Mouse (Mus musculus): ENCODE data around the gene Mapkbp1. TPM values are rescaled to one million over a fixed set of nuclear protein-coding genes. Genes with fewer than 3 reads are reported as not detected.

Mapkbp1 gene
- polyA plus RNA-seq, 1 experiment from 2014 or later = 4.9 TPM

- no peaks in the 10 kb centered on the region for H3K27me3 ChIP-seq
Measured at GRCm38 (mm10) chr2:119993515-119993914, 21.0 kb downstream of the Mapkbp1 start.

GRCm38 (mm10) chr2:119994839-119995238, 22.3 kb downstream of the Mapkbp1 start:
- H3K27me3 ChIP-seq = no peaks in the 10 kb centered on the region
- WGBS = 92% methylated on average over 6 of the region's 6 CpGs
- H3K9me3 ChIP-seq = no peaks in the 10 kb centered on the region
- no peak overlapping the region for H3K4me2 ChIP-seq
- H3K36me3 ChIP-seq = peaks cover 22% of the 10 kb centered on the region; the same call in 1 of the 2 replicates
- 0 out of 2 replicates have a peak, but pooled peaks cover 3% of the 10 kb centered on the region for H3K4me1 ChIP-seq (replicated peaks)
- peak overlapping the region; percentile 71; the same call in 1 of the 2 replicates for H3K27ac ChIP-seq
- ATAC-seq (ENCODE audit: low FRiP score) = no peak
- H3K4me3 ChIP-seq = no peak overlapping the region
- no peak overlapping the region for H3K9ac ChIP-seq

More at GRCm38 (mm10) chr2:119993515-119993914, 21.0 kb downstream of the Mapkbp1 start:
- H3K4me1 ChIP-seq (replicated peaks) = peaks cover 8% of the 10 kb centered on the region; the same call in 1 of the 2 replicates
- 57% methylated on average over 2 of the region's 2 CpGs for WGBS
- peaks cover 10% of the 10 kb centered on the region; the same call in 1 of the 2 replicates for H3K36me3 ChIP-seq
- no peak overlapping the region for H3K27ac ChIP-seq
- H3K9me3 ChIP-seq = no peaks in the 10 kb centered on the region
- H3K9ac ChIP-seq = no peak overlapping the region
- no peak for ATAC-seq (ENCODE audit: low FRiP score)
- H3K4me3 ChIP-seq = no peak overlapping the region
- no peak overlapping the region for H3K4me2 ChIP-seq

GRCm38 (mm10) chr2:119995391-119996281, 23.1 kb downstream of the Mapkbp1 start:
- no peaks in the 10 kb centered on the region for H3K27me3 ChIP-seq
- ATAC-seq (ENCODE audit: low FRiP score) = no peak
- H3K4me1 ChIP-seq (replicated peaks) = 0 out of 2 replicates have a peak, but pooled peaks cover 3% of the 10 kb centered on the region
- no peak overlapping the region for H3K4me2 ChIP-seq
- H3K36me3 ChIP-seq = peaks cover 24% of the 10 kb centered on the region; the same call in 1 of the 2 replicates
- H3K4me3 ChIP-seq = no peak overlapping the region
- H3K27ac ChIP-seq = peak overlapping the region; percentile 71
- H3K9ac ChIP-seq = no peak overlapping the region
- no peaks in the 10 kb centered on the region for H3K9me3 ChIP-seq
- WGBS = 63% methylated on average over 9 of the region's 9 CpGs

- WGBS = 77% methylated on average over 4 of the region's 4 CpGs
- no peak for ATAC-seq (ENCODE audit: low FRiP score)
- H3K4me3 ChIP-seq = no peak overlapping the region
Measured at GRCm38 (mm10) chr2:119997354-119997753, 24.9 kb downstream of the Mapkbp1 start.

GRCm38 (mm10) chr2:119999731-120000130, 27.2 kb downstream of the Mapkbp1 start:
- WGBS = 92% methylated on average over 2 of the region's 2 CpGs

More at GRCm38 (mm10) chr2:119997354-119997753, 24.9 kb downstream of the Mapkbp1 start:
- no peak overlapping the region for H3K9ac ChIP-seq
- H3K4me1 ChIP-seq (replicated peaks) = 0 out of 2 replicates have a peak, but pooled peaks cover 3% of the 10 kb centered on the region
- H3K27me3 ChIP-seq = no peaks in the 10 kb centered on the region
- no peak overlapping the region for H3K4me2 ChIP-seq
- H3K27ac ChIP-seq = no peak overlapping the region
- H3K36me3 ChIP-seq = peaks cover 27% of the 10 kb centered on the region; the same call in 1 of the 2 replicates
- no peaks in the 10 kb centered on the region for H3K9me3 ChIP-seq

GRCm38 (mm10) chr2:120000882-120001584, 28.5 kb downstream of the Mapkbp1 start:
- H3K9me3 ChIP-seq = no peaks in the 10 kb centered on the region
- 0 out of 2 replicates have a peak overlapping the region, but pooled peaks have one; percentile 30 for H3K27ac ChIP-seq

More at GRCm38 (mm10) chr2:119999731-120000130, 27.2 kb downstream of the Mapkbp1 start:
- H3K27ac ChIP-seq = no peak overlapping the region
- no peak overlapping the region for H3K4me3 ChIP-seq
- H3K4me1 ChIP-seq (replicated peaks) = 0 out of 2 replicates have a peak, but pooled peaks cover 3% of the 10 kb centered on the region
- no peaks in the 10 kb centered on the region for H3K9me3 ChIP-seq
- H3K4me2 ChIP-seq = no peak overlapping the region
- no peaks in the 10 kb centered on the region for H3K27me3 ChIP-seq
- H3K9ac ChIP-seq = no peak overlapping the region
- H3K36me3 ChIP-seq = peaks cover 32% of the 10 kb centered on the region
- no peak for ATAC-seq (ENCODE audit: low FRiP score)

GRCm38 (mm10) chr2:120001956-120002355, 29.5 kb downstream of the Mapkbp1 start:
- no peaks in the 10 kb centered on the region for H3K9me3 ChIP-seq
- no peaks in the 10 kb centered on the region for H3K4me1 ChIP-seq (replicated peaks)
- H3K36me3 ChIP-seq = peaks cover 36% of the 10 kb centered on the region
- no peak overlapping the region for H3K9ac ChIP-seq
- WGBS = 75% methylated on average over 4 of the region's 4 CpGs
- no peaks in the 10 kb centered on the region for H3K27me3 ChIP-seq
- H3K27ac ChIP-seq = no peak overlapping the region
- no peak overlapping the region for H3K4me3 ChIP-seq
- ATAC-seq (ENCODE audit: low FRiP score) = no peak
- no peak overlapping the region for H3K4me2 ChIP-seq

More at GRCm38 (mm10) chr2:120000882-120001584, 28.5 kb downstream of the Mapkbp1 start:
- WGBS = 82% methylated on average over 3 of the region's 3 CpGs
- no peak overlapping the region for H3K4me3 ChIP-seq
- H3K36me3 ChIP-seq = peaks cover 36% of the 10 kb centered on the region
- no peaks in the 10 kb centered on the region for H3K4me1 ChIP-seq (replicated peaks)
- no peak overlapping the region for H3K9ac ChIP-seq
- ATAC-seq (ENCODE audit: low FRiP score) = no peak
- no peak overlapping the region for H3K4me2 ChIP-seq
- no peaks in the 10 kb centered on the region for H3K27me3 ChIP-seq

- no peaks in the 10 kb centered on the region for H3K4me1 ChIP-seq (replicated peaks)
- no peak overlapping the region for H3K4me3 ChIP-seq
- peaks cover 21% of the 10 kb centered on the region for H3K36me3 ChIP-seq
- H3K9me3 ChIP-seq = no peaks in the 10 kb centered on the region
- H3K27me3 ChIP-seq = no peaks in the 10 kb centered on the region
- H3K4me2 ChIP-seq = no peak overlapping the region
- no peak for ATAC-seq (ENCODE audit: low FRiP score)
- WGBS = 84% methylated on average over 2 of the region's 2 CpGs
- H3K27ac ChIP-seq = no peak overlapping the region
- no peak overlapping the region for H3K9ac ChIP-seq
Measured at GRCm38 (mm10) chr2:120003970-120004369, 31.5 kb downstream of the Mapkbp1 start.

GRCm38 (mm10) chr2:120006696-120007095, 34.2 kb downstream of the Mapkbp1 start:
- no peaks in the 10 kb centered on the region for H3K4me1 ChIP-seq (replicated peaks)
- peaks cover 16% of the 10 kb centered on the region for H3K36me3 ChIP-seq
- no peak overlapping the region for H3K27ac ChIP-seq
- H3K27me3 ChIP-seq = no peaks in the 10 kb centered on the region
- ATAC-seq (ENCODE audit: low FRiP score) = no peak
- no peak overlapping the region for H3K9ac ChIP-seq
- no peak overlapping the region for H3K4me3 ChIP-seq
- H3K4me2 ChIP-seq = no peak overlapping the region
- H3K9me3 ChIP-seq = no peaks in the 10 kb centered on the region
- 94% methylated on average over 7 of the region's 7 CpGs for WGBS

GRCm38 (mm10) chr2:120007680-120008210, 35.2 kb downstream of the Mapkbp1 start:
- peaks cover 18% of the 10 kb centered on the region for H3K36me3 ChIP-seq
- no peaks in the 10 kb centered on the region for H3K9me3 ChIP-seq
- H3K27ac ChIP-seq = no peak overlapping the region
- H3K27me3 ChIP-seq = no peaks in the 10 kb centered on the region
- H3K4me2 ChIP-seq = no peak overlapping the region
- no peak for ATAC-seq (ENCODE audit: low FRiP score)
- WGBS = 81% methylated on average over 4 of the region's 4 CpGs
- no peak overlapping the region for H3K9ac ChIP-seq
- no peak overlapping the region for H3K4me3 ChIP-seq
- no peaks in the 10 kb centered on the region for H3K4me1 ChIP-seq (replicated peaks)

GRCm38 (mm10) chr2:120008672-120009071, 36.2 kb downstream of the Mapkbp1 start:
- Histone ChIP-seq H3K27ac (no peak overlapping the region), H3K36me3 (peaks cover 27% of the 10 kb centered on the region), H3K4me1 (replicated peaks) (no peaks in the 10 kb centered on the region), H3K4me3 (no peak overlapping the region), H3K9me3 (no peaks in the 10 kb centered on the region), H3K9ac (no peak overlapping the region), H3K4me2 (no peak overlapping the region), H3K27me3 (no peaks in the 10 kb centered on the region)
- WGBS = 71% methylated on average over 4 of the region's 4 CpGs
- no peak for ATAC-seq (ENCODE audit: low FRiP score)
